Mouse (Mus musculus) Patski (cell line): ENCODE results near the gene Ttc38. TPM values are rescaled to one million over a fixed set of nuclear protein-coding genes. Genes with fewer than 3 reads are reported as not detected.
A peak's percentile ranks its signal among the peaks of the same experiment; 100 is the strongest.

Experiments
- ATAC-seq: fragments of 100-300 bp; one replicate; pipeline ENCODE4 v1.8.0; 2021
- CTCF ChIA-PET: fragments of 350-600 bp; sonication (Branson Sonifier 250); formaldehyde crosslinking; loops from one replicate; lab custom pipeline; 2022; ENCODE audit warnings: inconsistent platforms; lab: Charles Lee
- POLR2A ChIA-PET: fragments of 350-600 bp; sonication (Branson Sonifier 250); formaldehyde crosslinking; loops from one replicate; lab custom pipeline; 2022; ENCODE audit warnings: antibody characterized with exemption, inconsistent platforms; lab: Charles Lee
- DNase-seq: peaks from one replicate; pipeline ENCODE4 v3.0.0-alpha.2; 2011; ENCODE audit warnings: low read depth, low spot score
- H3K27me3 ChIP-seq: fragments of 371-371 bp; one replicate; pipeline ENCODE4 v1.5.1; 2021
- CTCF ChIP-seq: fragments of 100-300 bp; IDR thresholded peaks from one replicate; pipeline ENCODE4 v1.5.1; 2021
- in situ Hi-C: fragments of 300-500 bp; cut with MboI; formaldehyde crosslinking; loops from 3 replicates; pipeline ENCODE4 v1.11.1; 2018; ENCODE audit warnings: low pct_unique_long_range_greater_than_20kb, mixed read lengths
- polyA plus RNA-seq: library from polyadenylated mRNA; unstranded; gene quantifications from one replicate; pipeline ENCODE4 v1.2.3, GENCODE M21; 2021

Ttc38 gene
- polyA plus RNA-seq, 1 experiment from 2014 or later: 19.4 TPM

GRCm38 (mm10) chr15:85821203-85822010, 10.7 kb upstream of the Ttc38 start, which contains the start of gene Pkdrej:
Gene Pkdrej, minus strand, starts transcription at chr15:85821734.
- no peak for TF ChIP-seq CTCF
- POLR2A ChIA-PET: no interaction called here
- ATAC-seq (no peak), DNase-seq (no peak)
- peaks cover 45% of the 10 kb centered on the region for H3K27me3 ChIP-seq
- CTCF ChIA-PET: no interaction called here
- in situ Hi-C loops: no loop called here

- POLR2A ChIA-PET: no interaction called here
- in situ Hi-C loops: no loop called here
- no peak for TF ChIP-seq CTCF
Observed at GRCm38 (mm10) chr15:85822011-85822359, 10.1 kb upstream of the Ttc38 start.

GRCm38 (mm10) chr15:85826676-85827075, 5.4 kb upstream of the Ttc38 start:
- no peak for ATAC-seq
- CTCF ChIA-PET: no interaction called here
- no peak for DNase-seq
- POLR2A ChIA-PET: no interaction called here
- peaks cover 25% of the 10 kb centered on the region for H3K27me3 ChIP-seq
- no peak for TF ChIP-seq CTCF
- in situ Hi-C loops: no loop called here

More at GRCm38 (mm10) chr15:85822011-85822359, 10.1 kb upstream of the Ttc38 start:
- ATAC-seq: no peak
- no peak for DNase-seq
- CTCF ChIA-PET: no interaction called here
- peaks cover 42% of the 10 kb centered on the region for H3K27me3 ChIP-seq

- CTCF ChIA-PET: no interaction called here
- ATAC-seq: no peak
- POLR2A ChIA-PET: no interaction called here
- TF ChIP-seq CTCF: no peak
- H3K27me3 ChIP-seq: peaks cover 13% of the 10 kb centered on the region
- in situ Hi-C loops: no loop called here
- no peak for DNase-seq
Observed at GRCm38 (mm10) chr15:85828071-85828470, 4.0 kb upstream of the Ttc38 start.

GRCm38 (mm10) chr15:85829470-85829869, 2.6 kb upstream of the Ttc38 start:
- ATAC-seq (no peak), DNase-seq (no peak)
- in situ Hi-C loops: no loop called here
- ChIA-PET CTCF (no interaction called here), POLR2A (no interaction called here)
- peaks cover 8% of the 10 kb centered on the region for H3K27me3 ChIP-seq
- no peak for TF ChIP-seq CTCF

- ATAC-seq (no peak), DNase-seq (no peak)
- in situ Hi-C loops: no loop called here
- CTCF ChIA-PET: no interaction called here
- H3K27me3 ChIP-seq: no peaks in the 10 kb centered on the region
- POLR2A ChIA-PET: interaction anchor here (1.3 kb wide), 1 partner anchor 21 kb away, joined by 3 read pairs; the partner anchor contains the start of gene Cdpf1
- TF ChIP-seq CTCF: no peak
Observed at GRCm38 (mm10) chr15:85832599-85832998, 493 bp downstream of the Ttc38 start.

- ATAC-seq (no peak), DNase-seq (no peak)
- in situ Hi-C loops: no loop called here
- H3K27me3 ChIP-seq: no peaks in the 10 kb centered on the region
- CTCF ChIA-PET: interaction anchor here (0.9 to 2.2 kb wide), 2 partner anchors 17 to 32 kb away, joined by 3 to 7 read pairs; no protein-coding TSS in a partner anchor
- POLR2A ChIA-PET: no interaction called here
- TF ChIP-seq CTCF: no peak
Observed at GRCm38 (mm10) chr15:85835335-85835734, 3.2 kb downstream of the Ttc38 start.

- no peaks in the 10 kb centered on the region for H3K27me3 ChIP-seq
- no peak for TF ChIP-seq CTCF
- POLR2A ChIA-PET: no interaction called here
- DNase-seq (no peak), ATAC-seq (no peak)
- CTCF ChIA-PET: no interaction called here
- in situ Hi-C loops: no loop called here
Observed at GRCm38 (mm10) chr15:85836887-85837286, 4.8 kb downstream of the Ttc38 start.

GRCm38 (mm10) chr15:85840983-85841382, 8.9 kb downstream of the Ttc38 start:
- ChIA-PET CTCF (interaction anchor here (2.3 to 3.6 kb wide), 2 partner anchors 27 to 128 kb away, joined by 6 to 13 read pairs; no protein-coding TSS in a partner anchor), POLR2A (no interaction called here)
- in situ Hi-C loops: no loop called here
- DNase-seq (no peak), ATAC-seq (no peak)
- no peaks in the 10 kb centered on the region for H3K27me3 ChIP-seq
- peak; percentile 78 for TF ChIP-seq CTCF

GRCm38 (mm10) chr15:85841796-85842360, 9.8 kb downstream of the Ttc38 start:
- POLR2A ChIA-PET: no interaction called here
- DNase-seq (no peak), ATAC-seq (no peak)
- TF ChIP-seq CTCF: no peak
- no peaks in the 10 kb centered on the region for H3K27me3 ChIP-seq
- in situ Hi-C loops: no loop called here
- CTCF ChIA-PET: interaction anchor here (0.9 to 3.6 kb wide), 3 partner anchors 14 to 129 kb away, joined by 3 to 13 read pairs (median 6); no protein-coding TSS in a partner anchor

- DNase-seq: no peak
- TF ChIP-seq CTCF: no peak
- ATAC-seq: no peak
- ChIA-PET POLR2A (no interaction called here), CTCF (no interaction called here)
- in situ Hi-C loops: no loop called here
- no peaks in the 10 kb centered on the region for H3K27me3 ChIP-seq
Observed at GRCm38 (mm10) chr15:85845071-85845470, 13.0 kb downstream of the Ttc38 start.
